Mouse (Mus musculus) kidney, adult 9 months (tissue): ENCODE data around the gene Agbl2.
A peak's percentile ranks its signal among the peaks of the same experiment; 100 is the strongest.
"Not testable (repeated sequence)": the region's sequence is repeated elsewhere in the genome, so short reads cannot be mapped to it uniquely, and the experiment has no call there.

Experiments
- DNase-seq: peaks from one replicate; pipeline ENCODE4 v3.0.0; 2022

Gene Agbl2

DNA sequence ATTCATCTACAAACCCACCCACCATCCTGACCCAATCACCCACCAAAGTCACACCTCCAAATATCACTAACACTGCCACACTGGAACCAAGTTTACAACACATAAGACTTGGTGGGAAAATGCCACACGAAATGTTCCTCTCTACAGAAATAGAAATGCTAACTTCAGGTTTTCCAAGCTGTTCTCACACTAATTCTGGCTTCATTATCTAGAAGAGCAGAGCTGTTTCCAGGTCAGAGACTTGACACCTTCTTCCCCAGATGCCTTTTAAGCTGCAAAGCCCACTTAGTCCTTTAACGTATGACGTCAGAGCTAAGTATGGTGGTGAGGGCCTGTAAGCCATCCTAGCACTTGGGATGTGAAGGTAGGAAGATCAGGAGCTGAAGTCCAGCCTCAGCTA is 36.2 kb downstream of the Agbl2 start:
- no peak for DNase-seq

DNA sequence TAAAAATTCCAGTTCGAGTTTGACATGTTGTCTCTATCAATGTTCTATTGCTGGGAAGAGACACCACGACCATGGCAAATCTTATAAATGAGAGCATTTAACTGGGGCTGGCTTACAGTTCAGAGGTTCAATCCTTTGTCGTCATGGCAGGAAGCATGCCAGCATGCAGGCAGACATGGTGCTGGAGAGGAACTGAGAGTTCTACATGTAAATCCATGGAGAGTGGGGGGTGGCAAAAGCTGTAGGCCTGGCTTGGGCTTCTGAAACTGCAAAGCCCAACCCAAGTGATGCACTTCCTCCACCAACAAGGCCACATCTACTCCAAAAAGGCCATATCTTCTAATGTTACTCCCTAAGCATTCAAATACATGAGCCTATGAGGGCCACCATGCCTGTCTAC is 38.4 kb downstream of the Agbl2 start:
- no peak for DNase-seq

DNA sequence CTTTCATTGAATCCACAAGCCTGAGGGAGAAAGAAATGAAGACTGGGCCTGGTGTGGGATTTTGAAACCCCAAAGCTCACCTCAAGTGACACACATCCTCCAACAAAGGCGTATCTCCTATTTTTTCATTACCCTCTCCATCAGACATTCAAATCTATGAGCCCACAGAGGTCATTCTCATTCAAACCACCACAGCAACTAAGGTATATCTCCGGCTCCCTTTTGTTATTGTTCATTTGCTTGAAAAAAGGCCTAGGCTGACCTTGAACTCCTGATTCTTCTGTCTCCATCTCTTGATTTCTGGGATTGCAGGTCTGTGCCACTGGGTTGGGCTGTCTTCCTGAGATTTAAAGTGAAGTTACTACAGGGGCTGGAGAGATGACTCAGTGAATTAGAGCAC is 40.5 kb downstream of the Agbl2 start:
- DNase-seq = no peak

DNA sequence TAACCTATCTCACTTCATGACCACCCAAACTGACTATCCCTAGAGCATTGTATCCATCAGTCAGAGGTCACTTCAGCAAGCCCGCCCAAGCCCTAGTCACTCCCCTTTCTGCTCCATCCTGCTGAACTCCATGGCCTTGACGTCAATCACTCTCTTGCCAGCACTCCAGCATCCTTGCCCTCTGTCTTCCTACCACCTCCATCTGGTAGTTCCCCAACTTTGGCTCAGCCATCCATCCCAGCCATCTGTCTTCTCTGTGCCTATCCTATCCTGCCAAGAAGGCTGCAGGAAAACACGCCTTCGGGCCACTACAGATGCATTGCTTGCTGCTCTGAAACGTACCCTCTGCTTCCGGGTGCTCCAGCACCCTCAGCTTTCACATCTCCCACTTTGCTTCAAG is 41.3 kb downstream of the Agbl2 start:
- DNase-seq = no peak

DNA sequence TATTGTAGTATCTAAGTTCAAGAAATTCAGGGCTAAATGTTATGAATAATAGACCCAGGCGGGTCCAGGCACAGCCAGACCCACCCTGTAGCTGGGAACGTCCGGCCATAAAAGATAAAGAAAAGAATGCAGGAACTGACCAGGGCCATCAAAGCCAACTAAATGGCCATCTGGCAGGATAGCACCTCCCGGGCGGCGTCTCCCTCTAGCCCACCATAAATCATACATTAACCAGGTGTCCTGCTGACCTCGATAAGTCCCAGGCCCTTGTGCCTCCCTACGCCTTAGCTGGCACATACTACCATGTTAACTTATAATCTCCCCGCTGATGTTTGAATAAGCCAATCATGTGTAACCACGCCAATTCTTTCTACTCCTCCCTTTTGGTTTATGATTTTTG is 42.0 kb downstream of the Agbl2 start:
- not testable (repeated sequence) for DNase-seq

DNA sequence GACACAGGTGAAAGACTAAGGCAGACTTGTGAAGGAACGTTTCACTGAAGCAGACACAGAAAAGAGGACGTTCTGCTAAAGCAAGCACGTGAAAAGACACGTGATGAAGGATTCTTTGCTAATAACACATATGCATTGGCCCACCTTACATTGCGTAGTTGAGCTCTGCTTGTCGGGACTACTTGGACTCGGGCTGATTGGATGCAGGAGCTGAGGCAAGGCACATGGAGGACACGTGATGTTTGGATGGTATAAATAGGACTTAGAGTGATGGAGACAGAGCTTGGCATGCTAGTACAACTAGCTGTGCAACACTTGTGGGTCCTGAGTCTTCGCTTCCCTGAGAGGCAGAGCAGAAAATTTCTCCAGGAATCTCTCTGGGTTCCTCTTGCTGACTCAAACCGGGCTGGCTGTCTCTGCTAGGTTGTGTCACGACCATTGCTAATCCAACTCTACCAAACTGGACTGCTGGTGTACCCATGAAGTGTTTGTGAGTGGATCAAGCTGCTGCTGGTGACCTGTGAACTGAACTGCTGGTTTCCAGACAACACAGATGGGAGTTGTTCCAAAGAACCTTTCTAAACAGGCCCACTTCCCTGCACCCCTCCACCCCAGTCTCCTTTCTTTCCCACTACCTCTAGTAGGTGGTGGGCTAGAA is 43.1 kb downstream of the Agbl2 start:
- no peak for DNase-seq

DNA sequence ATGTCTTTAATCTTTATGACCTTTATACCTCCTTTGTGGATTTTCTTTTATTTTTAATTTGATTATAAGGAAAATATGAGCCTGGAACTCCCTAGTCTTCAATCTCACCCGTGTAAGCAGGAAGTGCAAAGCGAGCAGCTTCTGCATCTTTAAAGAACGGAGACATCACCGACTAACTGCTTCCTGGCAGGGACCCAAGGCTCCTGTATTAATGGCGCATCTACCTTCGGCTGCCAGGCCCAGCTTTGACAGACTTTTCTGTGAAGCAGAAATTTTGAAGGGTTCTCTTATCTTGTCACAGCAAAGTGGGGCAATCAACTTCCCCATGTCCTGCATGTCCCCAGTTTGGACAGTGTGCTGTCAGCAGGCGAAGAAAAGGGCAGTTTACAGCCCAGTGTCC is 46.2 kb downstream of the Agbl2 start:
- DNase-seq = no peak

DNA sequence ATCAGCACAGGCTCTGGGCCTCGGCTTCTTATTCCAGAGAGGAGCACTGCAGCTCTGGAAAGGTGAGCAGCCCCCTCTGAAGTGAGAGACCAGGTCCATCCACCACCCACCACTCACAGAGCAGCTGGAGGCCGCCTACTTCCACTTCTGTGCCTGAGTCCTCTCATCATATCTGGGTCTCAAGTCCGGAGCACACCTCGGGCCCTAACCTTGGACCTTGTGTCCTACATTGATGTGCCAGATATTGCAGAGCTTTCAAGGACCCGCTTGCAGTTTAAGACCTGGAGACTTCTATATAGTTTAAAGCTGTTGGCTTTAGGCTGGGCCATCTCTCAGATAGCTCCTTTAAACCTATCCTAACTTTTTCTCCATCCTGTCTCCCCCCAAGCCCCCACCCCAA is 51.0 kb downstream of the Agbl2 start:
- DNase-seq = no peak

DNA sequence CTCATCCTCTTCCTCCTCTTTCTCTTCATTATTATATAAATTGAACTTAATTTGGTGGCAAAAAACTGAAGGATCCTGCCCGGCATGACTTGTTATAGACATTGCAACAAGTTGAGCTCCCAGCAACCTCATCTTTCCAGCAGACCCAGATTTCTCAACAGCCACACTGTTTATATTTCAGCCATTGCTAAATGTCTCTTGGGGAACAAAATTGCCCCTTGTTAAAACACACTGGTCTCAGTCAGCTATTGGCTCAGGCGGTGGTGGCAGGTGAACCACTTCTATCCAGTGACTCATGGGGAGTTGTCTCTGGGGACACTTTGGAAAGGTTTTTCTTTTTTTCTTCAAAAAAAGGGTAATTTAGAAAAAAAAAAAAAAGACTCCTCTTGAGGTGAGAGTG is 56.1 kb downstream of the Agbl2 start:
- DNase-seq = no peak

DNA sequence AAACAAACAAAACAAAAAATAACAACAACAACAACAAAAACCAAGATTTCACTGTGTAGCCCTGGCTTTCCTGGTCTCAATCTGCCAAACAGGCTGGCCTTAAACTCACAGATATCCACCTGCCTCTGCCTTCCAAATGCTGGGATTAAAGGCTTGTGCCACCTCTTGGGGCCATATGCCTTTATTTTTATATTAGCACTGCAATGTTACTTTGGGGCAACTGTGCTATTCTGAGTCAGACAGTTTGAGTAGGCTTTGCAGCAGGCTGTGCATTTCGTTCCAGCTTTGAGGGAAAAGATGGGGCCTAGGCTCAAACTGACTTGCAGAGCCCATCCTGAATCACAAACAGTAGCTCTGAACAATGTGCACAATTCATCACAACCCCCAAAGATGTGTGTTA is 61.1 kb downstream of the Agbl2 start:
- DNase-seq = no peak

DNA sequence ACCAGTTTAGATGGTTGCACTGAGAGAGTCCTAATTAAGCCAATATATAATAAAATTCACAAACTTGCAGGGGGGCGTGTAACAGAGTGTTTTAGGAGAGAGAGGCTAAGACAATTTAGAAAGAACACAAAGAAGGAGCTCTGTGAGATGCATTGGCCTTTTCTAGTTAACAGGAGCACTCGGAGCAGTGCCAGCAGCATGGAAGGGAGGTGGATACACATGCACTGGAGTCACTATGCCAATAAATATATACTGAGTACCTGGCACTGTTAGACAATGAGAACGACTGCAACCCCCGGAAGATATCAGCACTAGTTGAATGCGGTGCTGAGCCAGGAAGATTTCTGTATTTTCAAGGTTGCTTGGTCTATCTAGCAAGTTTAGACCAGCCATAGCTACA is 61.7 kb downstream of the Agbl2 start:
- no peak for DNase-seq

DNA sequence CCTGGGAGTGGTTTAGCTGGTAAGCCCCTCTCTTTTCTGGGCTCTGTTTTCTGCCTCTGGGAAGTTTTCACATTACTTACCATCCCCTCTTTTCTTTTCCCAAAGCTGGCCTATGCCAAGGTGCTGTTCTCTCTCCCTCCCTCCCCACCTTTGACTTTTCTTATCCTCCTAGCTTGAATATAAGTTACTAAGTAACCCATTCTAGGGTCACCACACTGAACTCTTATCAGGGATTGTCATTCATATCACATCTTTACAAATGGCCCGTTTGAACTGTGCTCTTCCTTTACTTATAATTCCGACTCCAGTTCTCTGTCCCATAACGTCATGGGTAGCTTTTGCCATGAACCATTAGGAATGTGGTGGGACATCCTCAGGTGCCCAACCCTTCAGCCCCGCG is 62.7 kb downstream of the Agbl2 start:
- DNase-seq = peak; percentile 28

DNA sequence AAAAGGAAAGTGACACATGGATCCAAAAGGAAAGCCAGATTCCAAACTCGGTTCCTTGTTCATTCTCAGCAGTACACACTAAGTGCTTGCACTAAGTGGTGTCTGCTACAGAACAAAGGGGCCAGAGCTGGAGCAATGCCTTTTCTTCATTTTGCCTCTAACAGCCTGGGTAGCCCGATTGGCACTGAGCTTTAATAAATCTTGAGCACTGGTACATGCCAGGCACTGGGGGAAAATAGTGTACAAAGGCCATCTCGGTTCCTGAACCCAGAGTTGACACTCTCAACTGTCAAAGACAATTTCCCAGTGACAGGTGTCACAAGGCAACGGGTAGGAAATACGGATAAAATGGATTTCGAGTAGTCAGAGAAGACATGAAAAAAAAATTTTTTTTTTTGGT is 63.6 kb downstream of the Agbl2 start:
- peak; percentile 62 for DNase-seq

DNA sequence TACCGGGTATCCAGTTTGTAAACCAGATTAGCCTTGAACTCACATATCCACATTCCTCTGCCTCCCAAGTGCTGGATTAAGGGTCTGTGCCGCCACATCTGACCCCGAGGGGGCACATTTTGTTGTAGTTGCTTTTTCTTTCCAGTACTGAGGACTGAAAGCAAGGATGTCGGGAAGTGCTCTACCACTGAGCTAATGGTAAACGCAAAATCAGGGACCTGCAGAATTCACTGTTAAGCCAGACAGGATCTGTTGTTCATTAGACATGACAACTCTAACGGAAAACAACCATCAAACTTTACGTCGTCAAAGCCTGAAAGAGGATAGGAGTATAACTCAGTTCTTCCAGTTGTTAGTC is 64.0 kb downstream of the Agbl2 start:
- DNase-seq = no peak

DNA sequence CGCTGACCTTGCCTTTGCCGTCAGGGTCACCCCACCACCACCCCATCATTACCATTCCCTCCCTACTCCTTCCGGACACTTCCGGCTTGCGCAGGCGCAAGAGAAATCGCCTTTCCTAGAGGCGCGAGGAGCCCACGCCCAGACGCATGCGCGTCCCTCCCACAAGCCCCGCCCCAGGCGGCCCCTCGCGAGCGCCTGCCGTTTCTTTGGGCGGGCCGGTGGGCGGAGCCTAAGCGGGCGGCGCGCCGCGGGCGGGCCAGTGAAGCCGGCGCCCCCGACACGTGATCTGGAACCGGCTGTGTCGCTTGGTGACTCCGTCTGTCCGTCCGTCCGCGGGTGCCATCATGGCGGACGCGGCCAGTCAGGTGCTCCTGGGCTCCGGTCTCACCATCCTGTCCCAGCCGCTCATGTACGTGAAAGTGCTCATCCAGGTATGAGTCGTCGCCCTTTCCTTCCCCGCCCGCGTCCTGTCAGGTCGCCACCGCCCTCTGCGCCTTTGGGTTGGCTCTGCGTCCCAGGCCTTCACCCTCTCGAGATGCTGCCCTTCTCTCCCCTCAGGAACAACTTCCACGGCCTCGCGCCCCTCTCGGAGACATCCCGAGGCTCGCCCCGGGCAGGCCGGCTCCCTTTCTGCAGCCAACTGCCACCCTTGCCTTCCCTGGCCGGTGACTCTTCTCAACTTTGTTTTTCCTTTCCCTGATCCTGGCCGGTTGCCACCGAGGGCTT is 64.6 kb downstream of the Agbl2 start, which contains the start of gene Mtch2:
Mtch2 (plus strand) TSS at position 201 of the 726 bp plus-strand sequence.
- peak; percentile 98 for DNase-seq

DNA sequence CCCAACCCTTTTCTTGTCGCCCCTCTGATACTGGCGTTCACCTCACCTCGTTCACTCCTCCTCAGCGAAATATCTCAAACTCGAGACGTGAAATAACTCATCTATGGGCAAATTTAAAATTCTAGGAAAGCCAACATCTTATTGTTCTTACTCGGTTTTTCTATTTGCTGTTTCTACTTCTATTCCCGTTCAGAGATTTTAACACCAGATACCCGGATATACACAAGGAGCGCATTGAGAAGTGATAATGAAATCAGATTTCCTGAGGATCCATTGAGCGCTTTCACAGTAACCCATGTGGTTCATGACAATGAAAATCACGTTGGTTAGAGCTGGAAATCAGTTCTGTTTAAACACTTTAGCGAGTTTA is 65.1 kb downstream of the Agbl2 start:
- no peak for DNase-seq

DNA sequence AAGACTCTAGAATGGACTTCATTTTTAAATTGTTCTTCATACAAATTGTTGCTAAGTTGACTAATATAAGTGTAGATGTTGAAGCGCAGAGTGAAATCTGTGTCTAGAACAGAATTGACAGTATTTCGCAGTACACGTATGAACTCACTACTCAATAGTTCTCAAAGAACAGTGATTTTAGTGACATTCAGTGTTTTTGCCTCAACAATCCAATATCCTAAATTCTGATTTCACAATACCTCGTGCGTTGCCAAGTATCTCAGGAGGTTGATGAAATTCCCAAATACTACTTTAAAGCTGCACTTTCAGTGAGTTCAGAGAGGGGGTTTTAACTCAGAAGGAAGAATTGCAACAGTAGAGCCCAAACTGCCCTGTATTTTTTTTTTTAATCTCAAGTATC is 65.8 kb downstream of the Agbl2 start:
- DNase-seq = no peak

DNA sequence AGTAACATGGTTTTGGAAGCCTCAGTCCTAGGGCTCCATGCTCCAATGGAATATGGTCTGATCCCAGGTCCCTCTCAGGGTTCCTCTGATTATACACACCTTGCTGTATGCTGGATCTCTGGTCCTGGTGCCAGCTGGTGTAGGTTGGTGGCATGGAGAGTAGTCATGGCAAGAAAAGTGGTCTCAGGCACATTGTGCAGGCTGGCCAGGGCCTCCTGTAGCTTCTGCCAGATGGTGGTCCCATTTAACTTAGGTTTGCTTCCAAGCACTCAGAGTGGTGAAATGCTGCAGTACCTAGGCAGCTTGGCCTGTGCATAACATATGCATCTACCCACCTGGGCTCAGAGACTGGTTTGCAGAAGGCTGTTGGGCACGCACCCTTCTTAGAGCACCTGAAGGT is 67.9 kb downstream of the Agbl2 start:
- DNase-seq = no peak

DNA sequence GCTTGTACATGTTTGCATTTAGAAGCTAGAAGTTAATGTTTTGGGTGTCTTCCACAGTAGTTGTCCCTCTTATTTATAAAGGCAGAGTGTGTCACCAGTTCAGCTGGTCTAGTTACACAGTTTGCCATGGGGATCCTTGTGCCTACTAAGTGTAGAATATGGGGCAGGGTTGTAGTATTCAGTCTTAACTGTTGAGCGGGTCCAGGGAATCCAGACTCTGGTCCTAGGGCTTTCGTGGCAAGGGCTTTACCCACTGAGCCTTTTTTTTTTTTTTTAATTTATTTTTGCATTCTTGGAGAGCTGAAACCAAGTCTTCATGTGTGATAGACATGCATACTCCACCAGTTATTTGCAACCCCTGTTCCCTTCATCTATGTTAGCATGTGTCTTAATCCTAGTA is 79.0 kb downstream of the Agbl2 start:
- no peak for DNase-seq

DNA sequence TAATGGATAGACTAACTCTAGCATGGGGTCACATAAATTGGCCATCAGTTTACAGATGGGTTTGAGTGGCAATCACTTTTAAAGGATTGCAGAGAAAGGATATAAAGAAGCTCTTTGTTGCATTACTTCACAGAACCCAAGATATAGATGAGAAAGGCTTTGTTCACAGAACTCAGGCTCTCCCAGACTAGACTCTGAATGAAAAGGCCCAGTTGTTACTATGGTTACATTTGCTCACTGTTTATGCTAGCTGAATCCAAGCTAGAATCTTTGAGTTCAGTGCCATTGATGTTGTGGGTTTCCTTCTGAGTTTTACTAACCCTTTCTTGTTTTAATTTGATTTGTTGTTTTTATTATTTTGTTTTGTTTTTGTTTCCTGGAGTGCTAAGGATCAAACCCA is 81.7 kb downstream of the Agbl2 start:
- no peak for DNase-seq

DNA sequence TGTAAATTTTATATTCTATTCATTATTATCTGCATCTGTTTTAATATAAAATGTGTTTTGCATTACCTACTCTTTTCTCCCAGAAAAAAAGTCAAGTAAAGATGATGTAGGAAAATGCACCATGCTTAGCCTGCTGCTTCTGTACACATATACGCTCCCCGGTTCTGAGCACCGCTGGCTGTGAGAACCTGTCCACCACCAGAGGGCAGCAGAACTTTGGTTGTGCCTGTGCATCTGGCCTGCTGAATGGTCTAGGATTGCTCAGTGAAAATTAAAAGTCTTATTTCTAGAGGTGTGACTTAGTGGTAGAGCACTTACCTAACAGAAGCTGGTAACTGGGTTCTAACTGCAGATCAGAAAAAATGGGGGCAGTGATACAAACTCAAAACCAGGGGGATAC is 84.0 kb downstream of the Agbl2 start:
- peak; percentile 87 for DNase-seq

DNA sequence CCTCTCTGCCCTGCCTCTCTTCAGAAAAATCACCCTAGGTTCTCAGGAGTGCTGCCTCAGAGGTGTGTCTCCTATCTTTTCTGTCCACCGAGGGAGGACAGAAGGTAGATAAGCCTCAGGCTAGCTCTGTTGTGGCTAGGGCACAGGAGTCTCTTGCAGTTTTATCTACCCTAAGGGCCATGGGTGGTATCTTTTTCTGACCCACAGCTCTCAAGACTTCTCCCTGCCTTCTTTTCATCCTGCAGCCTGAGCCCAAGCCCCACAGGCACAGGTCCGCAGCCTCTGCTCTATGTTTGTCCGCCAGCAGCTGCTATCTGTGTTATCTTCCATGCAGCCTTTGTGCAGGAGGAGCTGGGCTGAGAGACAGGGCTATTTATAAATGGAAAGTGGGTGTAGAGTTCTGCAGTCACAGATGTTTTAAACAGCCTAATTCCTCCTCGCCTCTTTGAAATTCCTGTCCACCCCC is 87.6 kb downstream of the Agbl2 start:
- no peak for DNase-seq

DNA sequence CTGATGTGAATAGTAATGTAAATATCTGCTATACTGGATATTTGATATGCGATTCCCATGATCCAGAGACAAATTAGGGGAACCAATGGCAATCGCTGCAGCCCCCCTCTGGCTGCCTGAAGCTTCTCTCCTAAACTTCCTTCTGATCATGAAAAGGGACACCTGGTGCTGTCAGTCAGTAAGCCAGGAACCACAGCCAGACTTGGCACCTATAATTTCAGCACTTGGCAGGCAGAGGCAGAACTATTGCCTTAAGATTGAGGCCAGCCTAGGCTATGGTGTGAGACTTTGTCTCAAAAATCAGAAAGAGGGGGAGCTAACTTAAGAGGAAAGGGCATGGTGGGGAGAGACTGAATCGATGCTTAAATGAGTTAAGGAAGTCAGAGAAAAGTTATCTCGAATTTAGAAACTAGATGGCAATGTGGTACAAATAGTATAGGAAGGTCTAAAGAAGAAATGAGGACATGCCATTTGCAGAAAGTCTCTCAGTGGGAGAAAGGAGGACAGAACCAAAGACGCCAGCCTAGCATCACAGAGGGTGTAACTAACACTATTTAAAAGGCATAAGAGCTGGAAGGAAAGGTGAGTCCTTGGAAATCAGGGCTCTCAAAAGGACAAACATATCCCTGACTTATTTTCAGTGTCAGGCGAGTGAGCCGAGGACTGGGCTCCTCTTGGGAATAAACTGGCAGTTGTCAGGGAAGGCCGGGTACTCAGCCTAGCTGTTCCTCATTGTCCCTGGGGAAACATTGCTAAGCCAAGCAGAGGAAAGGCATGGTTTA is 88.8 kb downstream of the Agbl2 start:
- no peak for DNase-seq

DNA sequence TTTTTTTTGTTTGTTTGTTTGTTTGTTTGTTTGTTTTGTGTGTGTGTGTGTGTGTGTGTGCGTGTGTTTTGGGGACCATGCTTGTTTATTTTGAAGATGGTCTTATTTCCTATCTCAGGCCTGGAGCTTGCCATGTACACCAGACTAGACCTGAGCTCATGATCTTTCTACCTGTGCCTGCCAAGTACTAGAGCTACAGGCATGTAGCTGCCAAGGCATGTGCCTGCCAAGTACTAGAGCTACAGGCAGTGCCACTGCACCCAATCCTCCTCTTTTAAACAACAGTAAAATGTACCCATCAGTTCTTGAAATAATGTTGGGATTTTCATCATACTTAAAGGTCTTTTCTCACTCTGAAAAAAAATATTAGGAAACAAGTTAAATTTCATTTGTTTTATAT is 91.5 kb downstream of the Agbl2 start:
- no peak for DNase-seq
